Mouse (Mus musculus) limb, embryonic 14.5 days (tissue): ENCODE data around the gene Sh3glb2. TPM values are rescaled to one million over a fixed set of nuclear protein-coding genes. Genes with fewer than 3 reads are reported as not detected.

Experiments used
- ATAC-seq: fragments of 200-750 bp; cut with Nextera tagmentation; 2 replicates; pipeline ENCODE4 v1.8.0; 2017; ENCODE audit warnings: low read depth, moderate number of reproducible peaks, moderate TSS enrichment; ENCODE audit not compliant: low FRiP score
- DNase-seq: peaks from one replicate; pipeline ENCODE4 v3.0.0-alpha.2; 2015; ENCODE audit warnings: low spot score
- H3K27ac ChIP-seq: fragments of 300-500 bp; sonication (generic); replicated peaks from 2 replicates; pipeline ENCODE4 v1.5.1; 2014; ENCODE audit warnings: low read depth, mild to moderate bottlenecking, low read length, moderate library complexity, mixed read lengths
- H3K27me3 ChIP-seq: fragments of 300-500 bp; sonication (generic); 2 replicates; pipeline ENCODE4 v1.6.1; 2014; ENCODE audit warnings: low read length, mixed read lengths; ENCODE audit not compliant: control insufficient read depth, insufficient read depth
- H3K36me3 ChIP-seq: fragments of 300-500 bp; sonication (generic); 2 replicates; pipeline ENCODE4 v1.6.1; 2014; ENCODE audit warnings: mild to moderate bottlenecking, low read length, moderate library complexity, mixed read lengths; ENCODE audit not compliant: control insufficient read depth, insufficient read depth
- H3K4me1 ChIP-seq: fragments of 300-500 bp; sonication (generic); 2 replicates; pipeline ENCODE4 v1.6.1; 2014; ENCODE audit warnings: antibody characterized with exemption, low read length, mixed read lengths; ENCODE audit not compliant: control insufficient read depth, insufficient read depth
- H3K4me2 ChIP-seq: fragments of 300-500 bp; sonication (generic); replicated peaks from 2 replicates; pipeline ENCODE4 v1.6.1; 2014; ENCODE audit warnings: low read depth, mild to moderate bottlenecking, low read length, moderate library complexity; ENCODE audit not compliant: severe bottlenecking
- H3K4me3 ChIP-seq: fragments of 300-500 bp; sonication (generic); replicated peaks from 2 replicates; pipeline ENCODE4 v1.5.1; 2014; ENCODE audit warnings: low read length
- H3K9ac ChIP-seq: fragments of 300-500 bp; sonication (generic); 2 replicates; pipeline ENCODE4 v1.6.1; 2014; ENCODE audit warnings: mild to moderate bottlenecking, low read depth, low read length, moderate library complexity; ENCODE audit not compliant: severe bottlenecking
- H3K9me3 ChIP-seq: fragments of 300-500 bp; sonication (generic); 2 replicates; pipeline ENCODE4 v1.6.1; 2016; ENCODE audit warnings: low read length; ENCODE audit not compliant: control insufficient read depth
- POLR2A ChIP-seq: fragments of 200-500 bp; IDR thresholded peaks from 2 replicates; pipeline ENCODE4 v1.8.0; 2012; ENCODE audit warnings: inconsistent platforms, mild to moderate bottlenecking, moderate library complexity, borderline replicate concordance; ENCODE audit not compliant: insufficient read depth, insufficient read length; ENCODE audit errors: extremely low read depth
- WGBS: fragments of 180-500 bp; shearing (Covaris S2); extraction: QIAGEN DNeasy Blood & Tissue Kit; methylation state at CpG from one replicate; pipeline ENCODE4 v1.1.7; 2014; 5-methylcytosine and 5-hydroxymethylcytosine counted together
- polyA plus RNA-seq, 2 experiments: library from polyadenylated mRNA; depleted of rRNA in 1 of 2; stranded (reverse) in 1 of 2; unstranded in 1 of 2; fragments of >200 nt; fragmentation: Nextera tagmentation in 1 of 2; extraction: Ambion mirVana in 1 of 2; gene quantifications; 2 replicates each; pipeline versions ENCODE4 v1.2.1 to v1.2.3; 2012 to 2014

Gene Sh3glb2
- polyA plus RNA-seq, 2 experiments = 64.8 to 122 TPM

GRCm38 (mm10) chr2:30335324-30335723 lies 23.8 kb downstream of the Sh3glb2 start:
- ATAC-seq = no peak
- peaks cover 97% of the 10 kb centered on the region for H3K36me3 ChIP-seq

DNA sequence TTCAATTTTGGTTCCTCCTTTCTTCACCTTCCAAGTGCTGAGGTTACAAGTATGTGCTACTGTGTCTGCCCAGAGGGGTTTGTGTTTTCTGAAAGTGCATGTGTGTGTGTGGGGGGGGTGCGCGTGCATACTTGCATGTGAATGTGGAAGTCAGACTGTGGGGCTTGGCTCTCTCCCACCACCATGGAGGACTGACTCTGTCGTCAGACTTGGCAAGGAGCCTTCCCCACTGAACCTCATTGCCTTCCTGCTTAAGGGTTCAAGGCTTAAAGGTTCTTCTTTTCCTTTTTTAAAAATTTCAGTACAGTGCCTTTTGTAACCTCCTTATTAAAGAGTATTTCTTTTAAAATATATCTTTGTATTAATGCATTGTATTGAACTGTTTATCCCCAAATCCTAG lies 30.3 kb downstream of the Sh3glb2 start:
- WGBS = 92% methylated on average over 3 of the region's 3 CpGs
- Histone ChIP-seq H3K4me3 (no peak overlapping the region), H3K27me3 (no peaks in the 10 kb centered on the region), H3K4me1 (no peaks in the 10 kb centered on the region), H3K9me3 (no peaks in the 10 kb centered on the region), H3K27ac (no peak overlapping the region), H3K4me2 (no peak overlapping the region), H3K36me3 (peaks cover 98% of the 10 kb centered on the region), H3K9ac (no peak overlapping the region)
- no peak for TF ChIP-seq POLR2A
- DNase-seq (no peak), ATAC-seq (no peak)

More at GRCm38 (mm10) chr2:30335324-30335723, 23.8 kb downstream of the Sh3glb2 start:
- DNase-seq = no peak
- H3K27me3 ChIP-seq = no peaks in the 10 kb centered on the region
- no peaks in the 10 kb centered on the region for H3K9me3 ChIP-seq
- 95% methylated on average over 2 of the region's 2 CpGs for WGBS
- H3K4me1 ChIP-seq = no peaks in the 10 kb centered on the region
- TF ChIP-seq POLR2A = no peak
- H3K9ac ChIP-seq = no peak overlapping the region
- H3K4me2 ChIP-seq = no peak overlapping the region
- no peak overlapping the region for H3K4me3 ChIP-seq
- no peak overlapping the region for H3K27ac ChIP-seq

DNA sequence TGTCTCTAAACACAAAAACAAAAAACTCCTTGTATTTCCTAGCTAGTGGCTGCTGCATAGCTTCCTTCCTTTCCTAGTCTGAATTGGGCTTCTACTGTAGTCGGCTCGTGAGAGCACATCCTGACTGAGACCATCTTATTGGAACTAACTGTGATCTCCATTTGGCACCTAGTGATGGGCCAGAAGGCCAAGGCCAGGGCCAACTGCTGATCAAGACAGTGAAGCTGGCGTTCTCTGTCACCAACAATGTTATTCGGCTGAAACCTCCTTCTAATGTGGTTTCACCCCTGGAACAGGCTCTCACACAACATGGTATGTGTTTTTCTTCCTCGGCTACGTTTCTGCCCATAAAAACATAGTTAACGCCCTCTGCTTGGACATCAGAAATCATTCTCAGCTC lies 31.9 kb downstream of the Sh3glb2 start:
- ATAC-seq = no peak
- no peak for DNase-seq

GRCm38 (mm10) chr2:30325296-30325695 lies 33.8 kb downstream of the Sh3glb2 start:
- H3K4me1 ChIP-seq = no peaks in the 10 kb centered on the region
- 94% methylated on average over 5 of the region's 5 CpGs for WGBS
- ATAC-seq = no peak

More for the DNA sequence above, 31.9 kb downstream of the Sh3glb2 start:
- H3K27ac ChIP-seq = no peak overlapping the region
- H3K36me3 ChIP-seq = peaks cover 98% of the 10 kb centered on the region
- no peaks in the 10 kb centered on the region for H3K4me1 ChIP-seq
- H3K4me3 ChIP-seq = no peak overlapping the region
- no peak for TF ChIP-seq POLR2A
- H3K27me3 ChIP-seq = no peaks in the 10 kb centered on the region
- no peaks in the 10 kb centered on the region for H3K9me3 ChIP-seq
- H3K4me2 ChIP-seq = no peak overlapping the region
- no peak overlapping the region for H3K9ac ChIP-seq
- 90% methylated on average over 7 of the region's 7 CpGs for WGBS

GRCm38 (mm10) chr2:30323111-30323510 lies 36.0 kb downstream of the Sh3glb2 start:
- no peak for ATAC-seq
- Histone ChIP-seq H3K9me3 (no peaks in the 10 kb centered on the region), H3K4me2 (no peak overlapping the region), H3K36me3 (peaks cover 92% of the 10 kb centered on the region), H3K27ac (no peak overlapping the region), H3K27me3 (no peaks in the 10 kb centered on the region), H3K4me3 (no peak overlapping the region), H3K9ac (no peak overlapping the region), H3K4me1 (no peaks in the 10 kb centered on the region)
- DNase-seq = no peak
- no peak for TF ChIP-seq POLR2A
- WGBS = 90% methylated on average over 7 of the region's 7 CpGs

More at GRCm38 (mm10) chr2:30325296-30325695, 33.8 kb downstream of the Sh3glb2 start:
- H3K27me3 ChIP-seq = no peaks in the 10 kb centered on the region
- no peak overlapping the region for H3K4me2 ChIP-seq
- H3K9me3 ChIP-seq = no peaks in the 10 kb centered on the region
- H3K27ac ChIP-seq = no peak overlapping the region
- H3K36me3 ChIP-seq = peaks cover 99% of the 10 kb centered on the region
- no peak overlapping the region for H3K4me3 ChIP-seq
- H3K9ac ChIP-seq = no peak overlapping the region
- DNase-seq = no peak
- no peak for TF ChIP-seq POLR2A

- Histone ChIP-seq H3K4me2 (no peak overlapping the region), H3K27me3 (no peaks in the 10 kb centered on the region), H3K9ac (no peak overlapping the region), H3K9me3 (no peaks in the 10 kb centered on the region), H3K36me3 (peaks cover 92% of the 10 kb centered on the region), H3K27ac (no peak overlapping the region), H3K4me1 (no peaks in the 10 kb centered on the region), H3K4me3 (no peak overlapping the region)
- DNase-seq (no peak), ATAC-seq (no peak)
- 85% methylated on average over 4 of the region's 4 CpGs for WGBS
- no peak for TF ChIP-seq POLR2A
Measured at GRCm38 (mm10) chr2:30319260-30319659, 39.9 kb downstream of the Sh3glb2 start.
